Mouse (Mus musculus): ENCODE data around the gene Dync2li1.

DNA sequence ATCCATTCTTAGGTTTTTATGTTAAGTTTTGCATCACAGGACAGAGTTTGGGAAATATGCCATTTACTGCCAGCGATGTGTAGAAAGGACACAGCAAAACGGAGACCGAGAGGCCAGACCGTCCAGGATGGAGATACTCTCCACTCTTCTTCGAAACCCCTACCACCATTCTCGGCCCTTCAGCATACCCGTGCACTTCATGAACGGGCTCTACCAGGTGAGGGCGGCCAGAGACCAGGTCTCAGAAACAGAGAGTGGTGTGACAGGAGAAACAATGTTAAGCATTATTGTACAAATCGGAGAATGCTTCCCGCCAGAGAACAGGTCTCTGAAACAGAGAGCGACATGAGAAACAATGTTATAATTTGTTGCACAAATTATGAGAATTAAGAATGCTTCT, 28.4 kb upstream of the Dync2li1 start:
- TF ChIP-seq CTCF (IDR thresholded peaks at IDR 0.05) = no peak
- no peak for TF ChIP-seq EP300 (IDR thresholded peaks at IDR 0.05; ENCODE audit: insufficient read depth, low read depth, low read length)

All from heart, adult 2 months (tissue).